Mouse (Mus musculus): ENCODE measurements around the gene Rabl6. TPM values are rescaled to one million over a fixed set of nuclear protein-coding genes. Genes with fewer than 3 reads are reported as not detected.

The Rabl6 gene
- polyA plus RNA-seq, 1 experiment, result 86.8 TPM

DNA sequence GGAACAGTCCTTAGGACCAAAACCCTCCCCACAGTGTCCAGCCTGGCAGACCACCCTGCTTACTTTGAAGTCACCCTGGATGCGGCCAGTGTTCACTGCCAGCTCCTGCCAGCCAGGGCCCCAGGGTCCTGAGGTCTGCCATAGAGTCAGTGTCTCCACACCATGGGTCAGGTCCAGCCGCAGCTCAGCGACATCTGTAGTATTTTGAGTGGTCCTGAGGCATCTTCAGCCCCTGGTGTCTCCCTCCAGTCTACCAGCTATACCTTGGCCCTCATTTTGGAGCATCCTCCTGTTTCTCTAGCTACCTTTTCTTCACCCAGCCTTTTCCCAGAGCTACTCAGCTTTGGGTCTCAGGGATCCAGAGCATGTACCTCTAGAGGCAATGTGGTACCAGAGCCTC, 39.0 kb downstream of the Rabl6 start:
- TF ChIP-seq GATA1 (IDR thresholded peaks at IDR 0.05; ENCODE audit: low read length), result no peak

DNA sequence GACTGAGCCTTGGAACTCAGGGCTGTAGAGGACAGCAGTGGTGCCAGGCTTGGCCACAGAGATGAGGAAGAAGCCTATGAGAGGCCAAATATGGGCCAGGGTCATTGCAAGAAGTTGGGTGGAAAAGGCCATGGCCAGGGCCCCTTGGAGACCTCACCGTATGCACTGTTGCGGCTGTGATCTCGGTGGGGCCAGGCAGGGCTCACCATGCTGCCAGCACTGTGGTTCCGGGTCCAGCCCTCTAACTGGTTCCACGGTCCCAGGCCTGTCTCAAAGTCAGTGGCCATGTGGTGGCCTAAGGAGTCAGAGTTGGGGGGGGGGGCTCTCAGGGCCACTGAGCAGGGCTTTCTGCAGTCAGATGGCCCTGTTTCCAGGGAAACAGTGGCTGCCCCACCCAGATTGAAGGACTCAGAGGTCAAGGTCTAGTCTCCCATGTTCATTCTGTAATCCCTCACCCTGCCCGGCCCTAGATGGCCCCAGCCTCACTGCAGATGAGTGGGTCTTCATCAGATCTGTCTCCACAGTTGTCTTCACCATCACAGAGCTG, 39.8 kb downstream of the Rabl6 start:
- no peak for TF ChIP-seq GATA1 (IDR thresholded peaks at IDR 0.05; ENCODE audit: low read length)

DNA sequence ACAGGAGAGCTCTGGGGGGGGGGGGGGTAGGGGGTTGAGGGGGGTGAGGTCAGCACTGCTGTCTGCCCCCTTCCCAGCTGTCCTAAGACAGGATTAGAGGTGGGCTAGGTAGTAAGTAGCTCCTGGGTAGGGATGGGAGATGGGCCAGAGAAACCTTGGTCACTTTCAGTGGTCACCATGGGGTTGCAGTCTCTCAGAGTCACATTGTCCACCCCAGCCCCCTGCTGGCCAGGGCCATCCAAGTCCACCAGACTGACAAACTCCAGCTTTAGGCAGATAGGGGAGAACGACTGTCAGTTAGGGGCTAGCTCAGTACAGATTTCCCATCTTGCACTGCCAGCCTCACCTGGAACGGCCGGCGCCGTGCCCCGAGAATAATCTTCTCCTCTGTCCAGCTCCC, 41.8 kb downstream of the Rabl6 start:
- TF ChIP-seq GATA1 (IDR thresholded peaks at IDR 0.05; ENCODE audit: low read length), result no peak

DNA sequence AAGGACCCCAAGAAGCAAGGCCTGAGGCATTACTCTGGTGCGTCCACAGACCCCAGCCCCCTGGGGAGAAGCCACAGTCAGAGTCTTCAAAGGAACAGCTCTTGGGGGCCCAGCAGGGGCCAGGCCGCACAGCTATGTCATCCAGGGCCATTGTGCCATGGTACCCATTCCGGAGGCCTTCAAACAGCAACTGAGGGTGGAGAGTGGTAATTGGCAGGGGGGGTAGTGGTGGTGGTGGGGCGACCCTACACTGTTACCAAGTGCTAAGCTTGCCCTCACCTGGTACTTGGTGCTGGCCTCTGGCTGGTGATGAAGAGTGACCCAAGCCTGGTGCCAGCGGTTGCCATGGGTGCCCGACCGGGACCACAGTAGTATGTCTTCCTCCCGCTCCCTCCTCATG, 42.6 kb downstream of the Rabl6 start:
- TF ChIP-seq GATA1 (IDR thresholded peaks at IDR 0.05; ENCODE audit: low read length), result no peak

DNA sequence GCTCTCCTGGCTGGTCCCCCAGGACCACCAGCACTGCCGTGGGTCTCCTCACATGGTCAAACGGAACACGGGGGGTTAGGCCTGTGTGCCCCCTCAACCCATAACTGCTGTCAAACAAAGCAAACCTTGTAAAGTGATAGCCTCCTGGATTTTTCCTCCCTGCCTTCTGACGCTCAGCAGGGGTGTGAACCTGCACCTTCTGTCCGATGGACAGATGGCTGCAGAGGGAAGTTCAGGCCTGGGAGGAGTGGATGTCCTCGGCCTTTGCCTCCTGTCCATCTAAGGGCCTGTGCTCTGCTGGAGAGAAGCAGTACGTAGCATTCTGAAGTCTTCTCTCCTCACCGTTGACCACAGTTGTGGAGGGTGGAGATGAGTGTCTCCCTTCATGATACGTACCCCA, 46.4 kb downstream of the Rabl6 start:
- no peak for TF ChIP-seq GATA1 (IDR thresholded peaks at IDR 0.05; ENCODE audit: low read length)

DNA sequence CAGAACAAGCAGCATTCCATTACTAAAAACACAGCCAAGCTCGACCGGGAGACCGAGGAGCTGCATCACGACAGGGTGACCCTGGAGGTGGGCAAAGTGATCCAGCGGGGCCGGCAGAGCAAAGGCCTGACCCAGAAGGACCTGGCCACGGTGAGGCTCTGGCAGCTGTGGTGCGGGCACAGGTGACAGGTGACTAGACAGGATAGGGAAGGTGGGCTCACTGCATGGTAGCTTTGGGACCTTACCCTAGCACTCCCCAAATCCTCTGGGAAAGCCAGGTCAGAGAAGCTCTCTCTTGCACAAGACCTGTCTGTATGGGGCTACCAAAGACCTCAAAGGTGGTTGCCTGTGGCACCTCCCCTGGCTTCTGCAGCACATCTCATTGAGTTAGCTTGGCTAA, 47.8 kb downstream of the Rabl6 start:
- TF ChIP-seq GATA1 (IDR thresholded peaks at IDR 0.05; ENCODE audit: low read length), result no peak

DNA sequence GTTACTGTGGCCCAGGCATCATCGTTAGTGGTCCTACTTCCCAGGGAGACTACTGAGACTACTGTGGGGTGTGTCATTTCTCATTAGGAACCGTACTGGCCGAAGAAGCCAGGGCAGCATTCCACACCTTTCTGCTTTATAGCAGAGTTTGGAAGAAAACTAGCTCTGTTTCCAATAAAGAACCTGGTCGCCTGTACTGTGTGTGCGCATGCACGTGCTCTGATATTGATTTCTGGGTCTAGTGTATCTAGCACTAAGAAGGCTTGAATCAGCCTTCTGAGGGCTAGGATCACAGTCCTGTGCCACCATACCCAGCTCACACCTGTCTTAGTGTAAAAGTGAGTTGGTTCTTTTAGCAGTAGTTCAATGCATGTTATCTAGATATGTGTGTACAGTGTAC, 49.5 kb downstream of the Rabl6 start:
- TF ChIP-seq GATA1 (IDR thresholded peaks at IDR 0.05; ENCODE audit: low read length), result no peak

DNA sequence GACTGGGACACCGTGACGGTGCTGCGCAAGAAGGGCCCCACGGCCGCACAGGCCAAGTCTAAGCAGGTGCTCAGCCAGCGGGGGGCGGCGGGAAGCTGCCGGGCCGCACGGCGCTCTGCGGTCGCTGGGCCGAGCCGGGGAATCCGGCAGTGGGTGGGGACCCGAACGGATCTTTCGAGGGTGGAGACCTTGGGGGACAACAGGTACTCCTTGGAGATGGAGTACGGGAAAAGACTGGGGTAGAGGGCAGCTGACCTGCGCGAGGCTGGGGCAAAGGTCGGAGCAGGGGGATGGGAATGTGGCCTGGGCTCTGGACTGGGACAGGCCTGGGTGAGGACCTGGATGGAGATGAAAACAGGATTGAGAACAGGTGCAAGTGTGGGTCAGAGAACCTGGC, 50.4 kb downstream of the Rabl6 start:
- no peak for TF ChIP-seq GATA1 (IDR thresholded peaks at IDR 0.05; ENCODE audit: low read length)

DNA sequence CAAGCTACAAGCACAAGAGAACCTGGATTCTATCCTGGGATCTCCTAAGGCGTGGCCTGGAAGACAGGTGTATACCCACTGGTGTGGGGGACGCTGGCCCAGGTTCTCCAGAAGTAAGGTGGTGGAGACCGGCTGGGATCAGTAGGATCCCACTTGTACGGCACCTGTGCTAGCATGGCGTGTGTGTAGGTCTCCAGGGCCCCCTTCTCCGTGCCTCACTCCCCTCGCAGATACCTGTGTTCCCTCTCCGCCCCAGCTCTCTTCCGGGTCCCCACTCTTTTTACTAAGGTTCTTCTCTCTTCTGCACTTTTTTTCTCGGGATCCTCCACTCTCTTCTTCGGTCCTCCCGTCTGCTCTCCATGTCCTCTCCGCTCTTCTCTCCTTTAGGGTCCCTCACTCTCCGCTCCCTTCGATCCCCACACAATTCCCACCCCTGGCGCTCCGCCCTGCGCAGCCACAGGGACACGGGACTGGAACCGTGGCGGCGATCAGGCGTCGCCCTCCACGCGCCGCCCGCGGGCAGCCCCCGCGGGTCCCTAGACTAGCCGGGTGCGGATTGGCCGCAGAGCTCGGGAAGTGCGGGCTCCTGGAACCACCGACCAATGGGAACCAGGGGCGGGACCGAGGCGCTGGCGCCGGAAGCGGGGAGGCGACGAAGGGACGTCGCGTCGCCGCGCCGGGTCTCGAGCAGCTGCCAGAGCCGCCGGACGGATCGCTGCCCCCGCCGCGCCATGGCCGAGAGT, 50.9 kb downstream of the Rabl6 start, which contains the start of gene Edf1:
Gene Edf1, plus strand, starts transcription at position 627 of the 743 bp plus-strand sequence.
- no peak for TF ChIP-seq GATA1 (IDR thresholded peaks at IDR 0.05; ENCODE audit: low read length)

DNA sequence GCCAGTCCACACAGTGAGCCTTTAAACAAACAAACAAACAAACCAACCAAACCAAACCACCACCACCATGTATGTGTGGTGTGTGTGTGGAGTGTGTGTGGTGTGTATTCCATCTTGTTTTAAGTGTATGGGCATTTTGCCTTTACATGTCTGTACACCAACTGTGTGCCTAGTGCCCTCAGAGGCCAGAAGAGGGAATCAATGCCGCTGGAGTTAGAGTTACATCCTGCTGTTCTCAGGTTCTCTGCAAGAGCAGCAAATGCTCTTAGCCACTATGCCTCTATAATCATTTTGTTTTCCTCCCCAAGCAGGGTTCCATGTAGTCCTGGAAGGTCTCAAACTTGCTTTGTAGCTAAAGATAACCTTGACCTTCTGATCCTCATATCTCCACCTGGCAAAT, 52.0 kb downstream of the Rabl6 start:
- no peak for TF ChIP-seq GATA1 (IDR thresholded peaks at IDR 0.05; ENCODE audit: low read length)

DNA sequence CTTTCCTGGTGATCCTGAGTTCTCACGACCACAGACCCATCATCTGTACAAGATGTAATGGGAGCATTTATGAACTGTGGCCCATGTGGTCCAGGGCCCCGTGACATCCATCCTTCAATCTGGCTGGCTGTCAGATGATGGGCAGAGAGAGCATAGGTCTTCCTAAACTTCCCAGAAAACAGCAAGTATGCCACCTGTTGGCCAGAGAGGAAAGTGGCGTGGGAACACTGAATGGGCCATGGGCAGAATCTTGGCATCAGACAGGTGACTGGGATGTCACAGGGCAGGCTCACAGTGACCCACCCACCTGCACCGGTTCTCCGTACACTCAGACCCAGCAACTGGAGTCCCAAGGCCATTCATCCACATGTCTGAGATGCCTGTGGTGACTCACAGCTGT, 57.1 kb downstream of the Rabl6 start:
- no peak for TF ChIP-seq GATA1 (IDR thresholded peaks at IDR 0.05; ENCODE audit: low read length)

DNA sequence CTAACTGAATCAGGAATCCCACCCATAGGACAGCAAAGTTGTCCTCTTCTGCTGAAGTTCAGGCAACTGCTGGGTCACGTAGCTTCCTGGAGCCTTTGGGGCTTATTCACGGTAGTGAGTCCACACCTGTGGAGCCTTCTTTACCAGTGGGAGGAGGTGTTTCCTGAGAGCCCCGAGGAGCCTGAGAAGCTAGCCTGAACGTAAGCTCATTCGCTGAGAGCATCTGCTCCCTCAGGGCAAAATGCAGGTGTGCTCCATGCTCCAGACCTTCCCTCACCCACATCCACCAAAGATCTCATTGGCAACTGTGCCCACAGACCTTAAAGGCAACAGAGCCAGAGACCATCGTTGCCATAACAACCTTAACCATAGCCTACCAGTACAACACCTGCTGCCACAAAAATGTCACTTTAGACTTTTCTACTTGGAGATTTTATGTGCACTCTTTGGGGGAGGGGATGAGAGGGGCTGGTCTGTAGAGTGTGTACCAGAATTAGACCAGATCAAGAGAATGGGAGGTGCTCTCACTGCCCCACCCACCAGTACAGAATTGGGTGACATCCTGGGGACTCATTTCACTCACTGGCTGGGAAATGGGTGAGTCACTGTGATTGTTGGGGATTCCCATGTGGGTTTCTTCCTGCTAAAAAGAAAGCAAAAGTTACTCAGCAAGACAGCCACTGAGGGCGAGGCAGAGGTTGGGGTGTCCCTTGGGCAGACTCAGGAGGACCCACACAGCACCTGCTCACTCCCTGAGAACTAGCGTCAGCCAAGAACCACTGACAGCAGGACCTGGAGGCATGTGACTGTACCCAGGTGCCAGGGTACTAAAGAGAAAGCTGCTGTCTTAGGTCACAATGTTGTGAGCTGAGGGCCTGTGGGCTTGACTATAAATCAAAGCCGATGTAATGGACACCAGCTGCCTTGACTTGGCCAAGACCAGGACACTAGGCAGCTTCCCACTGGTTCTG, 59.0 kb downstream of the Rabl6 start:
- no peak for TF ChIP-seq GATA1 (IDR thresholded peaks at IDR 0.05; ENCODE audit: low read length)

DNA sequence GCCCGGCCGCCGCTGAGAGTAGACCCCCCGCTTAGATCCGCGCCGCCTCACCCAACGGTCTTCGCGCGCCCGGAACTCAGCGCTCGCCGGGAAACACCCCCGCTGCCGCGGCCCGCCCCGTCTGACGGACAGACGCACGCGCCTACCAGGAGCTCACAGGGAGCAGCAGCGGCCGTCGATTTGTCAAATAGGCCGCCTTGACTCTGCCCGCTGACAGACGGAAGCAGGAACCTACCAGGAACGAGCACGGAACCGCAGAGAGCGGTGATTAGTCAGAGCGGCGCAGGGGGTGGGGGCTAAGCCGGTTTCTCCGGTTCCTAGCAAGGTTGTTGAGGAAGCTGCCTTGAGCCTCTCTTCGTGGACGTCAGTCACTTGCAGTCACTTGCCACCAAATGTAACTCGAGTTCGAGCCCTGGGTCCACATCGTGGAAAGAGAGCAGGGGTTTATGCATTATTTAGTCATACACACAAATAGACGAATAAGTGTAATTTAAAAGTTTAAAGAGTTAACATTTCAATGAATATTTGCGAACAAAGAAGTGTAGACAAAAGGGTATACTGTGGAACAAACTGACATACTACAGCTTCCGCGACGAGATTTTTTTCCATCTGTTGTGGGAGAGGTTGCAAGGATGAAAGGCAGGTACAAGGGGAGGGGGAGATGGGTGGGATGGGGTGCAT, 61.4 kb downstream of the Rabl6 start, which contains the start of gene Traf2:
Gene Traf2, minus strand, starts transcription at position 130 of the 681 bp plus-strand sequence.
- TF ChIP-seq GATA1 (IDR thresholded peaks at IDR 0.05; ENCODE audit: low read length), result no peak

DNA sequence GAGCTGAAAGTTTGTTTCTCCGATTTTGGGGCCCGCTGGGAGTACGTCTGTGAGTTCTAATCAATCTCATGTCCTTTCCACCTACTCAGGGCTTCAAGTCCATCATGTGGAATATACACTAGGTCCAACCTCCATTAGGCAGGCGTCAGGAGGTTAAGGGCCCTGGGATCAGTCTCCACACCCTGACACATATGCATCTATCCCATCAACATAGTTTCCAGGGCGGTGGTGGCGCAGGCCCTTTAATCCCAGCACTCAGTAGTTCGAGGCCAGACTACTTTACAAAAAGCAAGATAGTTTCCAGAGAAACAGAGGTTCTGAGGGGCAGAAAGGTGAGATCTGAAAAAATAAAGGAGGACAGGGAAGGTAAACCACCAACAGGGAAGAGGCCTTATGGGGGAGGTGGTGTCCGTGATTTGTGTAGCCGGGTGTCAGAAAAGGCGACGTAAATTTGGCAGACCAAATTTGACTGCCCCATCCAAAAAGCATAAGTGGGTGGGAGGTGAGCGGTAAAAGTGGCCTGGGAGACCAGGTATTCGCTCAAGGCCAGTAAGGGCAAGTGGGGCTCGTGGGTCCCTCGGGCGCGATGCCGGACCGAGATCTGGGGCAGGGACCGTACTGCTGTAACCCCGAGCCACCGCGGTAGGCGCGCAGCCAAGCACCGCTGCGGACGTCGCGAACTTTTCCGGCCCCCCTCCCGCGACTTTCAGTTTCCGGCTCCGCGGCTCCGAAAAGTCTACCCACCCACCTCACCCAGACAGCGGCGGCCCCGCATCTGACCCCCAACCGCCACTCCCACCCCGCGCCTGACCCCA, 62.1 kb downstream of the Rabl6 start:
- no peak for TF ChIP-seq GATA1 (IDR thresholded peaks at IDR 0.05; ENCODE audit: low read length)
